Mouse (Mus musculus) T-helper 1 cell (primary cell): ENCODE data around the gene Tpgs1.

Experiments
- in situ Hi-C: fragments of 300-600 bp; cut with MboI, MseI; formaldehyde crosslinking; loops from one replicate; pipeline ENCODE4 v1.15.1; 2025; ENCODE audit warnings: high pct_unique_total_duplicates

Gene Tpgs1

GRCm38 (mm10) chr10:79666493-79666892, 2.7 kb upstream of the Tpgs1 start:
- in situ Hi-C loops = no loop called here

- in situ Hi-C loops = no loop called here
Measured at GRCm38 (mm10) chr10:79668076-79668475, 1.1 kb upstream of the Tpgs1 start.

GRCm38 (mm10) chr10:79669576-79670057, 448 bp downstream of the Tpgs1 start:
- in situ Hi-C loops = no loop called here

GRCm38 (mm10) chr10:79670071-79670888, 1.1 kb downstream of the Tpgs1 start:
- in situ Hi-C loops = no loop called here

- in situ Hi-C loops = no loop called here
Measured at GRCm38 (mm10) chr10:79671396-79672087, 2.4 kb downstream of the Tpgs1 start.

- in situ Hi-C loops = no loop called here
Measured at GRCm38 (mm10) chr10:79672088-79672455, 2.9 kb downstream of the Tpgs1 start.

GRCm38 (mm10) chr10:79673054-79673453, 3.9 kb downstream of the Tpgs1 start:
- in situ Hi-C loops = no loop called here

- in situ Hi-C loops = no loop called here
Measured at GRCm38 (mm10) chr10:79675346-79676035, 6.3 kb downstream of the Tpgs1 start.

GRCm38 (mm10) chr10:79680606-79681495, 11.7 kb downstream of the Tpgs1 start:
- in situ Hi-C loops = no loop called here

- in situ Hi-C loops = no loop called here
Measured at GRCm38 (mm10) chr10:79681591-79682245, 12.5 kb downstream of the Tpgs1 start, which contains the start of gene Cdc34. Cdc34 (plus strand) TSS chr10:79682195.

- in situ Hi-C loops = no loop called here
Measured at GRCm38 (mm10) chr10:79682551-79682915, 13.4 kb downstream of the Tpgs1 start.

GRCm38 (mm10) chr10:79682916-79683582, 13.9 kb downstream of the Tpgs1 start:
- in situ Hi-C loops = no loop called here

GRCm38 (mm10) chr10:79683726-79684640, 14.8 kb downstream of the Tpgs1 start:
- in situ Hi-C loops = no loop called here

- in situ Hi-C loops = no loop called here
Measured at GRCm38 (mm10) chr10:79684770-79685600, 15.8 kb downstream of the Tpgs1 start.

- in situ Hi-C loops = no loop called here
Measured at GRCm38 (mm10) chr10:79686219-79686618, 17.1 kb downstream of the Tpgs1 start.

GRCm38 (mm10) chr10:79686691-79687090, 17.5 kb downstream of the Tpgs1 start:
- in situ Hi-C loops = no loop called here

- in situ Hi-C loops = no loop called here
Measured at GRCm38 (mm10) chr10:79687513-79687912, 18.3 kb downstream of the Tpgs1 start.

- in situ Hi-C loops = no loop called here
Measured at GRCm38 (mm10) chr10:79688720-79689119, 19.6 kb downstream of the Tpgs1 start, which contains the start of gene Gzmm. Gzmm (plus strand) TSS chr10:79689020.
